Mouse (Mus musculus) ES-Bruce4 (cell line): ENCODE results near the gene Lef1. TPM values are rescaled to one million over a fixed set of nuclear protein-coding genes. Genes with fewer than 3 reads are reported as not detected.
A peak's percentile ranks its signal among the peaks of the same experiment; 100 is the strongest.

ENCODE experiments used
- H3K27ac ChIP-seq: 2 replicates; pipeline ENCODE4 v1.5.1; 2012; ENCODE audit warnings: low read length, inconsistent platforms; ENCODE audit not compliant: insufficient read depth
- H3K27me3 ChIP-seq: 2 replicates; pipeline ENCODE4 v1.6.1; 2012; ENCODE audit warnings: mild to moderate bottlenecking, low read length, inconsistent platforms; ENCODE audit not compliant: control insufficient read depth, poor library complexity, insufficient read depth, severe bottlenecking
- H3K36me3 ChIP-seq: 2 replicates; pipeline ENCODE4 v1.6.1; 2012; ENCODE audit warnings: inconsistent platforms, mild to moderate bottlenecking, low read length, moderate library complexity; ENCODE audit not compliant: control insufficient read depth, poor library complexity, insufficient read depth, severe bottlenecking
- H3K4me1 ChIP-seq: one replicate; pipeline ENCODE4 v1.8.1; 2011; ENCODE audit warnings: low read length; ENCODE audit not compliant: control insufficient read depth, insufficient read depth
- H3K4me3 ChIP-seq: 2 replicates; pipeline ENCODE4 v1.5.1; 2011; ENCODE audit warnings: low read depth, mild to moderate bottlenecking, low read length
- H3K9ac ChIP-seq: 2 replicates; pipeline ENCODE4 v1.6.1; 2012; ENCODE audit warnings: low read depth, mild to moderate bottlenecking, inconsistent platforms; ENCODE audit not compliant: poor library complexity, severe bottlenecking
- H3K9me3 ChIP-seq: replicated peaks from 2 replicates; pipeline ENCODE4 v1.6.1; 2012; ENCODE audit warnings: mild to moderate bottlenecking, low read length, inconsistent platforms; ENCODE audit not compliant: control insufficient read depth, poor library complexity, insufficient read depth, severe bottlenecking
- CTCF ChIP-seq: IDR thresholded peaks from one replicate; pipeline ENCODE4 v1.8.1; 2011; ENCODE audit warnings: low read depth, low read length
- EP300 ChIP-seq: IDR thresholded peaks from 2 replicates; pipeline ENCODE4 v1.6.1; 2011; ENCODE audit warnings: low read depth, low read length; ENCODE audit not compliant: insufficient read depth
- POLR2A ChIP-seq: IDR thresholded peaks from one replicate; pipeline ENCODE4 v1.8.1; 2011; ENCODE audit warnings: low read length; ENCODE audit not compliant: insufficient read depth
- polyA plus RNA-seq: library from polyadenylated mRNA; stranded (reverse); fragments of >200 nt; gene quantifications from 2 replicates; pipeline ENCODE4 v1.2.4, GENCODE M21; 2011; ENCODE audit warnings: low read depth; ENCODE audit not compliant: missing spikeins, insufficient read depth, insufficient read length

The Lef1 gene
- polyA plus RNA-seq, 1 experiment = 3.4 TPM

- Histone ChIP-seq H3K27ac (no peak overlapping the region), H3K4me3 (no peak overlapping the region), H3K9ac (no peak overlapping the region), H3K4me1 (no peaks in the 10 kb centered on the region), H3K27me3 (no peaks in the 10 kb centered on the region), H3K9me3 (no peaks in the 10 kb centered on the region), H3K36me3 (no peaks in the 10 kb centered on the region)
- TF ChIP-seq CTCF = no peak
- TF ChIP-seq POLR2A = no peak
These were observed 92.0 kb downstream of the Lef1 start for GRCm38 (mm10) chr3:131202311-131202710.

GRCm38 (mm10) chr3:131207846-131208245, 97.6 kb downstream of the Lef1 start:
- Histone ChIP-seq H3K4me1 (no peaks in the 10 kb centered on the region), H3K36me3 (no peaks in the 10 kb centered on the region), H3K27me3 (no peaks in the 10 kb centered on the region), H3K27ac (no peak overlapping the region), H3K4me3 (no peak overlapping the region), H3K9ac (no peak overlapping the region), H3K9me3 (no peaks in the 10 kb centered on the region)
- TF ChIP-seq POLR2A (no peak), EP300 (no peak), CTCF (no peak)

- no peaks in the 10 kb centered on the region for H3K27me3 ChIP-seq
- H3K4me3 ChIP-seq = no peak overlapping the region
- no peak overlapping the region for H3K27ac ChIP-seq
- H3K36me3 ChIP-seq = no peaks in the 10 kb centered on the region
- no peaks in the 10 kb centered on the region for H3K4me1 ChIP-seq
- H3K9ac ChIP-seq = no peak overlapping the region
- TF ChIP-seq POLR2A (no peak), EP300 (no peak), CTCF (no peak)
- H3K9me3 ChIP-seq = no peaks in the 10 kb centered on the region
These were observed 98.1 kb downstream of the Lef1 start for GRCm38 (mm10) chr3:131208265-131208891.

- Histone ChIP-seq H3K4me1 (no peaks in the 10 kb centered on the region), H3K9ac (no peak overlapping the region), H3K27me3 (no peaks in the 10 kb centered on the region), H3K27ac (no peak overlapping the region), H3K9me3 (no peaks in the 10 kb centered on the region), H3K4me3 (no peak overlapping the region), H3K36me3 (no peaks in the 10 kb centered on the region)
- TF ChIP-seq POLR2A = no peak
- TF ChIP-seq EP300 = no peak
- TF ChIP-seq CTCF = peak; percentile 82
These were observed 101.9 kb downstream of the Lef1 start for GRCm38 (mm10) chr3:131212200-131212599.

GRCm38 (mm10) chr3:131214060-131214658, 103.9 kb downstream of the Lef1 start:
- H3K4me1 ChIP-seq = no peaks in the 10 kb centered on the region
- no peaks in the 10 kb centered on the region for H3K9me3 ChIP-seq
- H3K27me3 ChIP-seq = no peaks in the 10 kb centered on the region
- TF ChIP-seq EP300 (no peak), POLR2A (no peak), CTCF (no peak)
- no peaks in the 10 kb centered on the region for H3K36me3 ChIP-seq
- no peak overlapping the region for H3K4me3 ChIP-seq
- H3K27ac ChIP-seq = no peak overlapping the region
- H3K9ac ChIP-seq = no peak overlapping the region

GRCm38 (mm10) chr3:131214841-131215240, 104.6 kb downstream of the Lef1 start:
- TF ChIP-seq CTCF = peak; percentile 95
- no peak for TF ChIP-seq EP300
- H3K4me1 ChIP-seq = no peaks in the 10 kb centered on the region
- H3K27ac ChIP-seq = no peak overlapping the region
- H3K36me3 ChIP-seq = no peaks in the 10 kb centered on the region
- H3K4me3 ChIP-seq = no peak overlapping the region
- no peaks in the 10 kb centered on the region for H3K27me3 ChIP-seq
- no peaks in the 10 kb centered on the region for H3K9me3 ChIP-seq
- H3K9ac ChIP-seq = no peak overlapping the region
